Mouse (Mus musculus): ENCODE data around the gene Gm45194. TPM values are rescaled to one million over a fixed set of nuclear protein-coding genes. Genes with fewer than 3 reads are reported as not detected.

Gene Gm45194
- polyA plus RNA-seq, 1 experiment from 2014 or later: 2.7 TPM

GRCm38 (mm10) chrX:112238749-112239148 lies 347.6 kb downstream of the Gm45194 start, which contains the start of gene 4933403O08Rik:
Gene 4933403O08Rik (plus strand): TSS chrX:112239049.
- H3K27ac ChIP-seq (ENCODE audit: low read depth, low read length): no peak within 1 kb of the TSS
- no peak for ATAC-seq (ENCODE audit: low FRiP score, low TSS enrichment)
- no peaks in the 10 kb centered on the region for H3K27me3 ChIP-seq (ENCODE audit: control insufficient read depth, insufficient read depth, low read length)
- no peaks in the 10 kb centered on the region for H3K36me3 ChIP-seq (ENCODE audit: control insufficient read depth, insufficient read depth, low read length)
- no peaks in the 10 kb centered on the region for H3K9me3 ChIP-seq (ENCODE audit: control insufficient read depth, low read length)
- H3K4me1 ChIP-seq (ENCODE audit: control insufficient read depth, insufficient read depth, low read length): no peaks in the 10 kb centered on the region
- no peak within 1 kb of the TSS for H3K9ac ChIP-seq (ENCODE audit: low read depth, low read length)
- 92% methylated on average over 3 of the region's 3 CpGs for WGBS
- no peak within 1 kb of the TSS for H3K4me2 ChIP-seq (replicated peaks; ENCODE audit: low read depth, low read length)
- no peak within 1 kb of the TSS for H3K4me3 ChIP-seq (ENCODE audit: low read length)

GRCm38 (mm10) chrX:112242916-112243315 lies 351.7 kb downstream of the Gm45194 start:
- WGBS: 89% methylated on average over 1 of the region's 1 CpGs
- H3K4me1 ChIP-seq (ENCODE audit: control insufficient read depth, insufficient read depth, low read length): no peaks in the 10 kb centered on the region
- H3K4me2 ChIP-seq (replicated peaks; ENCODE audit: low read depth, low read length): no peak overlapping the region
- H3K4me3 ChIP-seq (ENCODE audit: low read length): no peak overlapping the region
- H3K9ac ChIP-seq (ENCODE audit: low read depth, low read length): no peak overlapping the region
- H3K9me3 ChIP-seq (ENCODE audit: control insufficient read depth, low read length): no peaks in the 10 kb centered on the region
- H3K27me3 ChIP-seq (ENCODE audit: control insufficient read depth, insufficient read depth, low read length): no peaks in the 10 kb centered on the region
- no peaks in the 10 kb centered on the region for H3K36me3 ChIP-seq (ENCODE audit: control insufficient read depth, insufficient read depth, low read length)
- H3K27ac ChIP-seq (ENCODE audit: low read depth, low read length): no peak overlapping the region
- ATAC-seq (ENCODE audit: low FRiP score, low TSS enrichment): no peak

DNA sequence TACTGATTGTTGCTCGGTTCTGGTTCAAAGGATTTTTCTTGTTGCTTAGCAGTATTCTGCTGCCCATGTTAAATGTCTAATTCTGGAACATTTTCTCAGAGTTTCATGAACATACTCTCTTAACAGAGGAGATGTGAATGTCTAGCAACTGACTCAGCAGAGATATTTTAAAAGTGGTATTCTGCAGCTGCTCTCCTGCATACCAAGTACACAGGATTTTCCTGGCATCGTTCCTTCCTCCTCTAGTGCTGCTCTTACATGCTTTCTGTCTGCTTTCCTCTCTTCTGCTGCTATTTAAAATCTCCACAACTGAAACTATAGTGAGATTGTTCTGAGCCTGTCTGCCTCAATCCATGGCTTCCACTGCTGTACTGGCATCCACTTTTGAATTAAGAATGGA lies 364.3 kb downstream of the Gm45194 start:
- no peaks in the 10 kb centered on the region for H3K36me3 ChIP-seq (ENCODE audit: control insufficient read depth, insufficient read depth, low read length)
- no peak overlapping the region for H3K27ac ChIP-seq (ENCODE audit: low read depth, low read length)
- no peak overlapping the region for H3K4me3 ChIP-seq (ENCODE audit: low read length)
- no peak overlapping the region for H3K9ac ChIP-seq (ENCODE audit: low read depth, low read length)
- H3K9me3 ChIP-seq (ENCODE audit: control insufficient read depth, low read length): no peaks in the 10 kb centered on the region
- 82% methylated on average over 2 of the region's 2 CpGs for WGBS
- H3K4me2 ChIP-seq (replicated peaks; ENCODE audit: low read depth, low read length): no peak overlapping the region
- H3K4me1 ChIP-seq (ENCODE audit: control insufficient read depth, insufficient read depth, low read length): no peaks in the 10 kb centered on the region
- no peaks in the 10 kb centered on the region for H3K27me3 ChIP-seq (ENCODE audit: control insufficient read depth, insufficient read depth, low read length)
- no peak for ATAC-seq (ENCODE audit: low FRiP score, low TSS enrichment)

- H3K4me1 ChIP-seq (ENCODE audit: control insufficient read depth, insufficient read depth, low read length): no peaks in the 10 kb centered on the region
- 72% methylated on average over 1 of the region's 1 CpGs for WGBS
- no peak overlapping the region for H3K9ac ChIP-seq (ENCODE audit: low read depth, low read length)
Measured at GRCm38 (mm10) chrX:112273550-112273949, 382.4 kb downstream of the Gm45194 start.

More at GRCm38 (mm10) chrX:112273550-112273949, 382.4 kb downstream of the Gm45194 start:
- H3K27ac ChIP-seq (ENCODE audit: low read depth, low read length): no peak overlapping the region
- H3K4me2 ChIP-seq (replicated peaks; ENCODE audit: low read depth, low read length): no peak overlapping the region
- no peak overlapping the region for H3K4me3 ChIP-seq (ENCODE audit: low read length)
- H3K36me3 ChIP-seq (ENCODE audit: control insufficient read depth, insufficient read depth, low read length): no peaks in the 10 kb centered on the region
- H3K9me3 ChIP-seq (ENCODE audit: control insufficient read depth, low read length): no peaks in the 10 kb centered on the region
- ATAC-seq (ENCODE audit: low FRiP score, low TSS enrichment): no peak
- H3K27me3 ChIP-seq (ENCODE audit: control insufficient read depth, insufficient read depth, low read length): no peaks in the 10 kb centered on the region

Other genes starting within 250 kb of the Gm45194 start
- 1.2 and 1.4 TPM in 2 replicates for gene Hdx, start 194.3 kb upstream of the Gm45194 start, polyA plus RNA-seq (2014; fragmentation: Nextera tagmentation; extraction: Ambion mirVana)
- 2.1 and 2.5 TPM in 2 replicates for gene Tex16, start 119.6 kb downstream of the Gm45194 start, polyA plus RNA-seq (2014; fragmentation: Nextera tagmentation; extraction: Ambion mirVana)